Mouse (Mus musculus) bone marrow, adult 2 months (tissue): ENCODE measurements around the gene Mast4.

Source experiments
- CTCF ChIP-seq: fragments of 200-500 bp; IDR thresholded peaks from 2 replicates; pipeline ENCODE4 v1.5.1; 2011; ENCODE audit warnings: low read length, control low read depth; ENCODE audit not compliant: control insufficient read depth, insufficient read depth
- POLR2A ChIP-seq: fragments of 200-500 bp; IDR thresholded peaks from 2 replicates; pipeline ENCODE4 v1.6.1; 2011; ENCODE audit warnings: low read depth, mild to moderate bottlenecking, control low read depth, low read length, borderline replicate concordance; ENCODE audit not compliant: control insufficient read depth

DNA sequence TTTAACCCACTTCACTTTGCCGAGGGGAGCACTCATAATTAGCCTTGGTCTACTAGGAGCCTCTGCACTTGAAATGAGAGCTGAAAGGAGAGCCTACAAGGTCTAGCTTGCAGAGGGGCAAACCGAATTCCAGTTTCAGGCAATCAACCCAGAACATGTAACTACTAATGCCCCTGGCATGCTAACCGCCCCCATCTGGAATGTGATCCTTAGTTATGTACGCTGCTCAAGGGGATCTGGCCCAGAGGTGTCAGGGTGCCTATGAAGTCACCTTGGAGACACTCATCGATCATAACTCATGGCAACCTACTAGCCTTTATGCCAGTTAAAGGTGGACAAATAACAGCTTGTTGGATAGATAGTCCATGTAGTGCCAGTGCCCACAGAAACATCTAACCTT, 88.9 kb downstream of the Mast4 start:
- TF ChIP-seq CTCF (no peak), POLR2A (no peak)
